Mouse (Mus musculus) forebrain, embryonic 14.5 days (tissue): ENCODE results near the gene Fbrs. TPM values are rescaled to one million over a fixed set of nuclear protein-coding genes. Genes with fewer than 3 reads are reported as not detected.

Experiments used
- ATAC-seq: fragments of 200-750 bp; cut with Nextera tagmentation; 2 replicates; pipeline ENCODE4 v1.8.0; 2017; ENCODE audit warnings: mild to moderate bottlenecking, moderate library complexity
- DNase-seq: peaks from one replicate; pipeline ENCODE4 v3.0.0-alpha.2; 2015; ENCODE audit warnings: low spot score
- H3K27ac ChIP-seq: fragments of 300-500 bp; sonication (generic); 2 replicates; pipeline ENCODE4 v1.5.1; 2014; ENCODE audit warnings: low read depth, mild to moderate bottlenecking, control low read depth, low read length, moderate library complexity
- H3K27me3 ChIP-seq: fragments of 300-500 bp; sonication (generic); replicated peaks from 2 replicates; pipeline ENCODE4 v1.6.1; 2014; ENCODE audit warnings: low read length, control low read depth, mixed read lengths; ENCODE audit not compliant: control insufficient read depth, insufficient read depth
- H3K36me3 ChIP-seq: fragments of 300-500 bp; sonication (generic); 2 replicates; pipeline ENCODE4 v1.6.1; 2014; ENCODE audit warnings: low read length, control low read depth; ENCODE audit not compliant: control insufficient read depth, insufficient read depth
- H3K4me1 ChIP-seq: fragments of 300-500 bp; sonication (generic); 2 replicates; pipeline ENCODE4 v1.6.1; 2014; ENCODE audit warnings: antibody characterized with exemption, low read length, control low read depth; ENCODE audit not compliant: control insufficient read depth, insufficient read depth
- H3K4me2 ChIP-seq: fragments of 300-500 bp; sonication (generic); 2 replicates; pipeline ENCODE4 v1.6.1; 2014; ENCODE audit warnings: mild to moderate bottlenecking, control low read depth, low read length
- H3K4me3 ChIP-seq: fragments of 300-500 bp; sonication (generic); 2 replicates; pipeline ENCODE4 v1.5.1; 2014; ENCODE audit warnings: low read depth, low read length, control low read depth
- H3K9ac ChIP-seq: fragments of 300-500 bp; sonication (generic); 2 replicates; pipeline ENCODE4 v1.6.1; 2014; ENCODE audit warnings: mild to moderate bottlenecking, low read length, control low read depth, moderate library complexity
- H3K9me3 ChIP-seq: fragments of 300-500 bp; sonication (generic); replicated peaks from 2 replicates; pipeline ENCODE4 v1.6.1; 2016; ENCODE audit warnings: low read length, control low read depth, mixed read lengths; ENCODE audit not compliant: control insufficient read depth
- WGBS: fragments of 180-500 bp; shearing (Covaris S2); extraction: QIAGEN DNeasy Blood & Tissue Kit; methylation state at CpG from one replicate; pipeline ENCODE4 v1.1.7; 2014; 5-methylcytosine and 5-hydroxymethylcytosine counted together
- polyA plus RNA-seq: library from polyadenylated mRNA; unstranded; fragments of >200 nt; fragmentation: Nextera tagmentation; extraction: Ambion mirVana; gene quantifications from 2 replicates; pipeline ENCODE4 v1.2.1, GENCODE M21; 2014

Gene Fbrs
- polyA plus RNA-seq, 1 experiment from 2014 or later = 8.9 TPM

DNA sequence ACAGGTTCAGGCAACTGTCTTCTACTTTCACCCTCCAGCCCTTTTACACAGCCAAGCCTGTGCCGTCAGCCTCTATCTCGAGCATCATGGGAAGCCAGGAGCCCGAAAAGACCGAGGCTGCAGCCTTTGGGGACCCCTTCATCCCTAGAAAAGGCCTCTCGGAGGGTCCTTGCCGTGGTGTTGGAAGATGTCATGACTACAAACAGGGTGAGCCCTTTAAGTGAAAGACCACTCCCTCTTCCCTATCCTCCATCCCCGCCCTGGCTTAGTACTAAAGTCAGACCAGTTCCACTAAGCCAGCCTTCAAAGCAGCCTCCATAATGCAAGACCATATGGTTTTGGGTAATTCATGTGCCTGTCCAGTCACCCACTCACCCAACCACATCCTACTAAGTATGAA is 6.9 kb upstream of the Fbrs start:
- Histone ChIP-seq H3K36me3 (peaks cover 48% of the 10 kb centered on the region), H3K9me3 (no peaks in the 10 kb centered on the region), H3K4me1 (peaks cover 19% of the 10 kb centered on the region), H3K27ac (peak overlapping the region; percentile 94), H3K4me2 (peak overlapping the region; percentile 55), H3K4me3 (peak overlapping the region; percentile 63), H3K9ac (peak overlapping the region; percentile 83), H3K27me3 (no peaks in the 10 kb centered on the region)
- under 1% methylated on average over 7 of the region's 7 CpGs for WGBS
- DNase-seq (no peak), ATAC-seq (no peak)

- no peak overlapping the region for H3K9ac ChIP-seq
These were observed 5.3 kb upstream of the Fbrs start for GRCm38 (mm10) chr7:127473705-127474104.

DNA sequence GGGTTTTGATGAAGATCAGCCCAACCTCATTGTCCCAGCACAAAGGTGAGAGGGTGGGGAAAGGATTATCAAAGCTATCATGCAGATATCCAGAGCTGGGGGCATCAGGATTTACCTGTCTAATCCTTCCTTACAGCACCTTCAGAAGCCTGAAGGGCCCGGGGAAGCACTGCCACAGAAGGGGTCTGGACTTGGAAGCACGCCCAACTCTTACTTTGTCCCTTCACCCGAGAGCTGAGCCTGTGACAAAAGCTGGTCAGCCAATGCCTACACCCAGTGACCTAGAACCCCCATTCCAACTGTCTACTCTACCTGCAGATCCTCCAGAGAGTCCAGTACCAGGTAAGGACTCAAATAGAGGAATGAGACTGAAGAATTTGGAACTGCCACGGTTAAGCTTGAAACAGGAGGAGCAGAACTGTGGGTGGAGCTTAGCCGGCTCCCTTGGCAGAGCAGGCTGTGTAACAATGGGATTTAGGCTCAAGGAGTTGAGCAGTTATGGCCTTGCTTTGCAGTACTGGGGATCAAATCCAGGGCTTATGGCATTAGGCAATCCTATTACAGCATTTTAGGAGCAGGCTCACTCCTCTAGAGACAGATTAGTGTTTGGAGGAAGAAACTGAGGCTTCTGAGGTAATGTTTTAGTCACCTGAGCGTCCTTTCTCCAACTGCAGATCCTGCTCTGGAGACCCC is 4.5 kb upstream of the Fbrs start:
- 69% methylated on average over 6 of the region's 6 CpGs for whole genome bisulfite sequencing
- no peak overlapping the region for H3K27ac ChIP-seq
- no peak overlapping the region for H3K4me3 ChIP-seq

More at GRCm38 (mm10) chr7:127473705-127474104, 5.3 kb upstream of the Fbrs start:
- peak; percentile 11 for DNase-seq
- Histone ChIP-seq H3K4me3 (no peak overlapping the region), H3K27ac (no peak overlapping the region), H3K36me3 (peaks cover 40% of the 10 kb centered on the region), H3K27me3 (no peaks in the 10 kb centered on the region), H3K4me1 (peaks cover 22% of the 10 kb centered on the region), H3K9me3 (no peaks in the 10 kb centered on the region), H3K4me2 (no peak overlapping the region)
- 85% methylated on average over 5 of the region's 5 CpGs for WGBS
- no peak for ATAC-seq

DNA sequence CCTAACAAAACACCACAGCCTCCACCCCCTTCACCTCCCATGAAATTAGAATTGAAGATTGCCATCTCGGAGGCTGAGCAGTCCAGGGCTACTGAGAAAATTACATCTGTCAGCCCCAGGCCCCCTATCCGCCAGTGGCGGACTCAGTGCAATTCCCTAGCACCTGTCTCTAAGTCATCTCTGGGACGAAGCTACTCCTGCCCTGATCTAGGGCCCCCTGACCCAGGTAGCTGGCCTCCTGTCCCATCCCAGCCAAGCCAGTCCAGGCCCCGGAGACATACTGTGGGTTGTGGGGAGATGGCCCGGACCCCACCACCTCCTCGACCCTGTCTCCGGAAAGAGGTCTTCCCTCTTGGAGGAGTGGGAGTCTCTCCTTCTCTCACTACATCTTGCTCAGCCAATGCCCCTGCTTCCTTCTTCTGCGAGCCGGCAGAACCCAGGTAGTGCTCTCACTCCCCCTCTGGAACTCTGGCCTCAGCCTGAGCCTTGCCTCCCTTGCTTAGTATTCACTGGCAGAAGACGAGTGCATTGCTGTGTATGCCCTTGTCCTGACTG is 3.7 kb upstream of the Fbrs start:
- no peak for ATAC-seq
- no peaks in the 10 kb centered on the region for H3K9me3 ChIP-seq
- peaks cover 40% of the 10 kb centered on the region for H3K36me3 ChIP-seq
- peaks cover 20% of the 10 kb centered on the region for H3K4me1 ChIP-seq
- no peak for DNase-seq
- no peak overlapping the region for H3K4me2 ChIP-seq
- no peak overlapping the region for H3K9ac ChIP-seq
- WGBS = 97% methylated on average over 11 of the region's 11 CpGs
- no peak overlapping the region for H3K27ac ChIP-seq
- H3K4me3 ChIP-seq = no peak overlapping the region
- H3K27me3 ChIP-seq = no peaks in the 10 kb centered on the region

More for the DNA sequence above, 4.5 kb upstream of the Fbrs start:
- Histone ChIP-seq H3K4me2 (no peak overlapping the region), H3K36me3 (peaks cover 40% of the 10 kb centered on the region), H3K9ac (no peak overlapping the region), H3K4me1 (peaks cover 19% of the 10 kb centered on the region), H3K9me3 (no peaks in the 10 kb centered on the region), H3K27me3 (no peaks in the 10 kb centered on the region)
- no peak for DNase-seq
- ATAC-seq = no peak

DNA sequence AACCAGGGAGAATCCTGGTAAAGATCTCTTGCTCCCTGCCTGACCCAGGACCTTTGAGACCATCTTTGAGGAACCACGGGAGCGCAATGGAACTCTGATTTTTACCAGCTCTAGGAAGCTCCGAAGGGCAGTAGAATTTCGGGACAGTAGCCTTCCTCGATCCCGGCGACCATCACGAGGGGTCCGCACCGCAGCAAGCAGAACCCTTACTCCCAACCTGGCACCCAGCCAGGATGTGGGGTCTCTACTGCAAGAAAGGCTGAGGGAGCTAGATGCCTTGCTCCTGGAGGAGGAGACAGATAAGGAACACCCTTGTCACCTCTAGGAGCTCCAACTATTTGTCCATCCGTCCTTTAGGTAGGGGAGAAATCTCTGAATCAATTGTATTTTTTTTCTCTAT is 2.7 kb upstream of the Fbrs start:
- WGBS = 95% methylated on average over 11 of the region's 11 CpGs

DNA sequence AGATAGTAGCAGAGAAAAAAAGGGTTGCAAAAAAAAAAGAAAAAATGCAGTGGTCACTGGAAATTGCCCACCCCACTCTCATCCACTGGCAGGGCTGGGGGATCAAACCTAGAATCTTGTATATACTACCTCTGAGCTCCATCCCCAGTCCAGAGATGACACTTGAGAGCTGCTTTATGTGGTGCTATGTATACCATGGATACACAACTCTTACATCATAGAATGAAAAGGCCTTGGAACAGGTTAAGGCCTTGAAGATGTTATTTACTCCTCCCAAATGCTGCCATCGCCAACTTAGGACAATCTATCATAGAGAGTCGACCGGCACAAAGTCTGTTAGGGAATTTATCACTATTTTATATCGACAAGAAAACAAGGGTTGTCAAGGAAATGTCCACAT is 2.1 kb upstream of the Fbrs start:
- no peak overlapping the region for H3K9ac ChIP-seq
- WGBS = 86% methylated on average over 4 of the region's 4 CpGs
- peaks cover 56% of the 10 kb centered on the region for H3K36me3 ChIP-seq

More for the DNA sequence above, 2.7 kb upstream of the Fbrs start:
- Histone ChIP-seq H3K9me3 (no peaks in the 10 kb centered on the region), H3K9ac (no peak overlapping the region), H3K4me3 (no peak overlapping the region), H3K27ac (no peak overlapping the region), H3K36me3 (peaks cover 51% of the 10 kb centered on the region), H3K27me3 (no peaks in the 10 kb centered on the region), H3K4me1 (peaks cover 28% of the 10 kb centered on the region), H3K4me2 (no peak overlapping the region)
- ATAC-seq = no peak
- DNase-seq = no peak

DNA sequence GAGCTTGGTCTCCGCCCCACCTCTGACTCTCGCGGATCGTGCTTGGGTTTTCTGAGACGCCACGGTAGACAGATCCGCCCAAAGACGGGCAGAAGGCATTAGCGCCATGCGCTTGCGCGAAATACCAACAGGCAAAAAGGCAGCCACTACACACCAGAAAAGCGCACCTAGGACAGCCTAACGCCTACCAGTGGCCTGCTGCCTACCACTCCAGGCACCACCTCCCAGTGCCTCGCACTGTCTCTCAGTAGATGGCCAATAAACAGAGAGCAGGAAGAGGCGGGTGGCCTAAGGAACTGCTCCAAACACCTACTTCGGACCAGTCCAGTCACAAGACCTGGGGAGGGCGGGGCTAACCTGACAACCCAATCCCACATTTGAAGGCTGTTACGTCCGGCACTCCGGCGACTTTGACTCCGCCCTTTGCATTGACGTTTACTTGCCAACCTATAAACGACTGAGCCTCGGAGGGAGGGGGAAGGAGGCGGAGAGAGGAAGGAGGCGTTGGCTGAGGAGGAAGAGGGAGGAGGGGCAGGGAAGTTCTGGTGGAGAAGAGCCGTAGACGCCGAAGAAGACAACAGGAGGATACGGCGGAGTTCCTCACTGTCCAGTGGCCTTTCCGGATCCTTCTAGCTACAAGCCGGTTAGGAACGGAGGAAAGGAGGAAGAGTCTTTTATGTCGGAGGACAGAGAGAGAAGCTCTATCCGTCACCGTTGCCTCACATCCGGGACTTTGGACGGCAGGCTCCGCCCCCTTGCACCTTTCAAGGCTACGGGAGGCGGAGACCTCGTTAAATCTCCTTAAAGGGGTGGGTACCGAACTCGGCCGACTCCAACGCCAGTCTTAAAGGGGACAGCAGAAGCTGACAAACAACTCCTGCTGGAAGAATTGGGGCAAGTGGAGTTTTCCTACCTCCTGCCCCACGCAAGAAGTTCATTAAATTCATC is 1.0 kb upstream of the Fbrs start:
- peak; percentile 99 for DNase-seq
- peak overlapping the region; percentile 96 for H3K27ac ChIP-seq
- peak overlapping the region; percentile 99 for H3K4me2 ChIP-seq
- ATAC-seq = peak; percentile 91
- H3K9me3 ChIP-seq = no peaks in the 10 kb centered on the region
- peaks cover 22% of the 10 kb centered on the region for H3K4me1 ChIP-seq
- H3K27me3 ChIP-seq = no peaks in the 10 kb centered on the region
- H3K36me3 ChIP-seq = peaks cover 67% of the 10 kb centered on the region
- H3K4me3 ChIP-seq = peak overlapping the region; percentile 98
- peak overlapping the region; percentile 96 for H3K9ac ChIP-seq
- WGBS = under 1% methylated on average over 50 of the region's 50 CpGs

More for the DNA sequence above, 2.1 kb upstream of the Fbrs start:
- H3K4me1 ChIP-seq = peaks cover 28% of the 10 kb centered on the region
- no peaks in the 10 kb centered on the region for H3K27me3 ChIP-seq
- DNase-seq = no peak
- no peak overlapping the region; the same call in 1 of the 2 replicates for H3K4me3 ChIP-seq
- ATAC-seq = no peak
- H3K27ac ChIP-seq = 0 out of 2 replicates have a peak overlapping the region, but pooled peaks have one; percentile 96
- H3K9me3 ChIP-seq = no peaks in the 10 kb centered on the region
- H3K4me2 ChIP-seq = peak overlapping the region; percentile 99; the same call in 1 of the 2 replicates

GRCm38 (mm10) chr7:127479318-127480225 is 573 bp downstream of the Fbrs start:
- WGBS = 4% methylated on average over 47 of the region's 48 CpGs
- H3K4me3 ChIP-seq = peak overlapping the region; percentile 98
- peak overlapping the region; percentile 99 for H3K4me2 ChIP-seq
- no peaks in the 10 kb centered on the region for H3K9me3 ChIP-seq
- peak overlapping the region; percentile 96 for H3K27ac ChIP-seq
- DNase-seq (no peak), ATAC-seq (no peak)
- H3K4me1 ChIP-seq = peaks cover 22% of the 10 kb centered on the region
- H3K36me3 ChIP-seq = peaks cover 69% of the 10 kb centered on the region
- H3K27me3 ChIP-seq = no peaks in the 10 kb centered on the region
- peak overlapping the region; percentile 96 for H3K9ac ChIP-seq
